Mouse (Mus musculus) brain, adult 2 months (tissue): ENCODE results near the gene Npas3.

Experiments
- DNase-seq: peaks from one replicate; pipeline ENCODE4 v3.0.0; 2011; ENCODE audit warnings: low read depth, low spot score

Gene Npas3

DNA sequence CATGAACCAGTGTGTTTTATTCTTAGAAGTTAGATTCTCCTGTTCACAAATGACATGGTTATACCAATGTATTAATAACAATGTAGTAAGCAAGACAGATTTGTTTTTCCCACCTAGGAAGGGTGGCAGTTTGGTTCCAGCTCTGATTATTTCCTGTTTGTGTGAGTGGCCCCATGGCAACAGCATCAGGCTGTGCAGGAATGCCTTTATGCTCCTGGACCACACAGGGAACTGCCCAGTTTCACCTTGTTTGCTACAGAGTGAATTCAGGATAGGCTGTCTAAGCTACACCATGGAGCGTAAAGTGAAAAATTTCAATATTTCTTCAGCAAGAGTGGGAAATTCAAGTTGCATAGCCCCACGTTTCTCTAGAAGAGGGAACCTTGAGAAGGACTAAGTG is 162.2 kb downstream of the Npas3 start:
- no peak for DNase-seq

- no peak for DNase-seq
Observed at GRCm38 (mm10) chr12:53416096-53416495, 167.6 kb downstream of the Npas3 start.

- no peak for DNase-seq
Observed at GRCm38 (mm10) chr12:53421701-53422100, 173.2 kb downstream of the Npas3 start.

- no peak for DNase-seq
Observed at GRCm38 (mm10) chr12:53423631-53424030, 175.2 kb downstream of the Npas3 start.

DNA sequence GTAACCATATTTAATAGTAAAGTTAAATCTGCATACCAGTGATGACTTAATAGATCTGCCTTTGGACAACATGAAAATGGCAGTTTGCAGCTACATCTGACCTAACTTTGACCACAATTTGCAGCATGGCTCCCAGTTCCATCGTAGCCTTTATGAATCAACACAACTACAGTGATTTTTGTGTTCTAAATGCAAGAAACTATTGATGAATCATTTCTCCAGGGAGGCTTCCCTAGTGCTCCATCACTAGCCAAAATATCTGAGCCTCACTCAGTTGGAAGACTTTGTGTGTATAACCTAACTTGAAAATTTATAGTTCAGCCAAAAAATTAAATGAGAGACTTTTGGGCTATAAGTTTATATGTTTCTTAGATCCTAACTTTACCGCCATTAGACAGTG is 177.5 kb downstream of the Npas3 start:
- no peak for DNase-seq

- no peak for DNase-seq
Observed at GRCm38 (mm10) chr12:53427153-53427552, 178.7 kb downstream of the Npas3 start.

DNA sequence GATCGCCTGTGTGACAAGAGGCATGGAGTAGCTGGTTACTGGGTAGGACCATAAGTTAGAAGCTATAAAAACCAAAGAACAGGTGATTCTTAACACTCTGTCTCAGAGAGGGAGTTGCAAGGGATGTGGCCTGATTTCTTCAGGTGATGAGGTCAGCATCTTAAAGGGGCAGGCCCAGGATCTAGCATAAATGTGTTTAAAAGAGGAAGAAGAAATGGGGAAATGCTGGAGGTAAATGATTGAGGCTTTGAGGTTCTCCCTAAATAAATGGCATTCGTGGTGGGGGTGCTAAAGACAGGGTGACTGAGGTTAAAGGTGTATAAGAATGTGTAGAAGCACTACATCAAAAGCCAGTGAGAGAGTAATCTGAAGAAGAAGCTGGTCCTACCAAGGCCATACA is 193.6 kb downstream of the Npas3 start:
- DNase-seq: no peak

GRCm38 (mm10) chr12:53447469-53447868 is 199.0 kb downstream of the Npas3 start:
- DNase-seq: no peak

GRCm38 (mm10) chr12:53448040-53448439 is 199.6 kb downstream of the Npas3 start:
- peak; percentile 6 for DNase-seq

GRCm38 (mm10) chr12:53467549-53467948 is 219.1 kb downstream of the Npas3 start:
- no peak for DNase-seq

GRCm38 (mm10) chr12:53474486-53474885 is 226.0 kb downstream of the Npas3 start:
- no peak for DNase-seq

DNA sequence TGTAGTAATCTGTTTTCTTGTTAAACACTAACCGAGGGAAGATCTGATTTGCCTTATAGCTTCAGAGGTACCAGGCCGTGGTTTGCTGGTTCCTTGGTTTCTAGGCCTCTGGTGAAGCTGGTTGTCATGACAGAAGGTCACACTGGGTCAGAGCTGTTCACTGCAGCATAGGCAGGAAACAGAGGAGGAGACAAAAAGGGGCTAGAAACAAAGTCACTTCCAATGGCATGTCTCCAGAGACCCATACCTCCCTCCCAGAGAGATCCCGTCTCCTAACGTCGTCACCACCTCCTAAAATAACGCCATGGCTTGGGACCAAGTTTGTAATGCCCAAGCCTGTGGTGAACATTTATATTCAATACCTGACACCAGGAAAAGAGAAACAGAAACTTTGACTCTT is 236.4 kb downstream of the Npas3 start:
- no peak for DNase-seq

GRCm38 (mm10) chr12:53496386-53496785 is 247.9 kb downstream of the Npas3 start:
- DNase-seq: no peak

DNA sequence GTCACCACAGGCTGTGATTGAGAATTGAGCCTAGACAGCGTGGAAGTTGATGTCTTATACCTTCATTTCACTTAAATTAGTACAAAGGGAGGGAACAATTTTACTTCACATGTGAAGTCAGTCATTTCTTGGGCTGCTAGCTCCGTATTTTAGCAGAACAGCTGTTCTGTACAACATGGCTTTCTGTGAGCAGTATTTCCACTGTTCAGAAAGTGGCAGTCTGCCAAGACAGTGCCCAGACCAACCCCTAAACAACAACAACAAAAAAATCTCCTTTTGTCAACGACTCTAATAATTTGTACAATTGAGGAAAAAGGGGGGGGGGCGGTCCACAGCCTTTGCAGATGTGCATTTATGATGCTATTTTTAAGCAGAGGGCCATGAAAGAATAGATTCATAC is 266.4 kb downstream of the Npas3 start:
- DNase-seq: peak; percentile 49

GRCm38 (mm10) chr12:53519556-53519955 is 271.1 kb downstream of the Npas3 start:
- peak; percentile 11 for DNase-seq

GRCm38 (mm10) chr12:53522631-53523030 is 274.2 kb downstream of the Npas3 start:
- no peak for DNase-seq

DNA sequence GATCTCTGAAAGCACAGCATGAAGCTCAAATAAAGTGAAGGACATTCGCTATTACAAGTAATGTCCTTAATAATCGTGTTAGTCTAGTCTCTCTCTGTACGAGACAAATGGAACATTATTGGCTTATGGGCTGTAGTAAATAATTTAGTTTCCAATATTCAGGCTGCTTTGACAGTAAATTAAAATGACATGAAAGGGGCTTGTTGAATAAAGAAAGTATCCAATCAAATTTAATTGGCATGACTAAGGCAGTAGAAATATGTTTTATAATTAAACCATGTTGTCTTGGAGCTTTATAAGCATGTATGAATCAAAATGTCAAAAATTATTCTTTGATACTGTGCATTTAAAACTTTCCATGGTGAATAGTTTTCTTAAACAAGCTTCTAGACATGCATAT is 278.6 kb downstream of the Npas3 start:
- no peak for DNase-seq

DNA sequence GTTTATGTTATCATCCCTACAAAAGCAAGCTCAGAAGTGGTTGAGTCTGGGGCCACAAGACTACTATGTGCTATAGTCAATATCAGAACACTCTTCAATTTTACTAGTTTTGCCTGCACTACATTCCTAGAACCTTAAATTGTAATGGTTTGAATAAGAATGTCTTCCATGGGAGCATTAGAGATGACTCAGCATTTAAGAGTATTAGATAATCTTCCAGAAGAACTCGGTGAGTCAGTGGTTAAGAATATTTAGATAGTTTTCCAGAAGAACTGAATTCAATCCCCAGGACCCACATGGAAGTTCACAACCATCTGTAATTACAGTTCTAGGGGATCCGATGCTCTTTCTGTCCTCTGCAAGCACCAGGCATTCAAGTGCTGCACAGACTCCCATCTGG is 280.9 kb downstream of the Npas3 start:
- DNase-seq: no peak

DNA sequence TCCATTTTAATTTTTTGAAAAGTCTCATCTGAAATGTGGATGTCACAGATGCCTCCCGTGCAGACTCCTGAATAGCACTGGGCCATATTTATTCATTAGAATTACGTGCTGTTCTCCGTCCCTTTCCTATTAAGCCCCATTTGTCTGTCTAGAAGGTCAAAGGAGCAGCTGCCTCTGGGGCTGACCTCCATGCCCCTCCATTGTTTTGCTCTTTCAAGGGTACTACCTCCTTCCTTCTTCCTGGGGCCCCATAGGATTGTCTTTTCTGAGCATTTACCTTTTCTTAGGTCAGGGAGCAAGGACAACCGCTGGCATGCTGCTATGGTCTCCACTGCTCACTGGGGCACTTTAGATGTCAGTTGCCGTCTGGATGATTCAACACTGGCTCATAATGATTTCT is 288.3 kb downstream of the Npas3 start:
- no peak for DNase-seq

- DNase-seq: peak; percentile 10
Observed at GRCm38 (mm10) chr12:53556359-53556758, 307.9 kb downstream of the Npas3 start.

DNA sequence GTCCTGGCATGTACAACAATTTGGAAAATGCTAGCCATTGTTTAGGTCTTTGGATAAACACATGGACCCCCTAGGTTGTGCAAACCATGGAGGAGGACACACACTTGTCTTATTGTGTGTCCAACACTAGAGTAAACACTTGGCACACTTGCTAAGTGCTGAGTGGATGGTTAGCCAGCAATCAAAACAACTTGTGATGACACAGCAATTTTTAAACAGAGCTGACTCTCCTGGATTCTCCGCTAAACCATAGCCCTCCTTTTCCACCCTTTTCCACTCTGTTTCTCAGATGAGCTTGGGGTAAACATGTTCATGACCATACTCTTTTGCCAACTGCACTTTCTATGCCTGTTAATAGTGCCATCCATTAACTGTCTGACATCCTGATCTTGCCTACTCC is 309.8 kb downstream of the Npas3 start:
- DNase-seq: no peak

- no peak for DNase-seq
Observed at GRCm38 (mm10) chr12:53566712-53567387, 318.4 kb downstream of the Npas3 start.

- DNase-seq: peak; percentile 60
Observed at GRCm38 (mm10) chr12:53581181-53581580, 332.7 kb downstream of the Npas3 start.

DNA sequence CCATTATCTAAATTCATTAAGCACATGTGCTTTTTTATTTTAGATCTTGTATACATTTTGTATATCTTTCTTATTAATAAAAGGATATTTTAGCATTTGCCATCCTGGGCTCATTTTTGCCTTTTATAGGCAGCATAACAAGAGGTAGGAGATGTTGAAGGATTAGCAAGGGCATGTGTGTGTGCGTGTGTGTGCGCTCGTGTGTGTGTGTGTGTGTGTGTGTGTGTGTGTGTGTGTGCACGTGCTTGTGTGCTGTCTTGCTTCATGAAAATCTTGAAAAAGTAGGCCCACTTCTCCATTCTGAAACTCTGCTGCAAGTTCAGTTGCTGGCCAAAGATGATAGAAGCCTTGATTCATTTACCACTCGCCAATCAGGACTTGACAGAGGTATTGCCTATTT is 338.8 kb downstream of the Npas3 start:
- DNase-seq: no peak
